ENCODE assay signal across 20 mouse cellular contexts in genomic region chr7:110710256-110710962, GRCm38 (mm10). TPM values are rescaled to one million over a fixed set of nuclear protein-coding genes. Genes with fewer than 3 reads are reported as not detected.
DNase-seq lines count a peak whose midpoint lies in the region; ATAC-seq and TF ChIP-seq lines count a peak whose summit lies in the region.
"Had no signal": no experiment of that assay in that cellular context is flagged by ENCODE, and none has a peak within 500 bp of the region (broad histone marks: within the 10 kb centered on the region; RNA-seq: fewer than 3 reads in every experiment).

No protein-coding gene starts in this region.

- no peaks in the 10 kb centered on the region for H3K27me3 ChIP-seq in stomach, postnatal 0 days (ENCODE audit: control insufficient read depth, insufficient read depth, low read length)
- H3K27me3 ChIP-seq: hindbrain, embryonic 13.5 days had no signal

- no peaks in the 10 kb centered on the region; the same call in 1 of the 2 replicates for H3K4me1 ChIP-seq in stomach, postnatal 0 days (replicated peaks; ENCODE audit: control insufficient read depth, insufficient read depth)
- H3K4me1 ChIP-seq: hindbrain, embryonic 13.5 days; limb, embryonic 10.5 days had no signal

- no peaks in the 10 kb centered on the region for H3K9me3 ChIP-seq in stomach, postnatal 0 days (ENCODE audit: control insufficient read depth, low read length)
- H3K9me3 ChIP-seq: limb, embryonic 10.5 days had no signal

- TF ChIP-seq CTCF in stomach, postnatal 0 days (IDR thresholded peaks at IDR 0.05; ENCODE audit: low read depth), result 0 out of 2 replicates have a peak, but pooled peaks have one; percentile 11

- no peak overlapping the region for H3K4me2 ChIP-seq in stomach, postnatal 0 days (replicated peaks; ENCODE audit: low read depth)
- H3K4me2 ChIP-seq: hindbrain, embryonic 13.5 days had no signal

- H3K36me3 ChIP-seq in stomach, postnatal 0 days (ENCODE audit: control insufficient read depth, insufficient read depth, low read length), result no peaks in the 10 kb centered on the region
- H3K36me3 ChIP-seq: hindbrain, embryonic 13.5 days; limb, embryonic 10.5 days had no signal

- no peak overlapping the region for H3K9ac ChIP-seq in stomach, postnatal 0 days (ENCODE audit: low read length)
- H3K9ac ChIP-seq: hindbrain, embryonic 13.5 days; liver, embryonic 14.5 days had no signal

- H3K4me3 ChIP-seq in stomach, postnatal 0 days (ENCODE audit: low read depth, low read length), result no peak overlapping the region
- H3K4me3 ChIP-seq: hindbrain, embryonic 13.5 days; layer of hippocampus, adult 2 months; limb, embryonic 10.5 days had no signal

- peak; percentile 92 for ATAC-seq in megakaryocyte, adult 5-6 weeks (ENCODE audit: poor library complexity, severe bottlenecking)
- no peak; the same call in 1 of the 2 replicates for ATAC-seq in stomach, postnatal 0 days (ENCODE audit: low FRiP score, low TSS enrichment)

- H3K27ac ChIP-seq in stomach, postnatal 0 days (replicated peaks), result no peak overlapping the region
- H3K27ac ChIP-seq: hindbrain, embryonic 13.5 days; layer of hippocampus, adult 2 months; limb, embryonic 10.5 days; liver, embryonic 14.5 days had no signal

- WGBS in stomach, postnatal 0 days, result 76% methylated on average over 9 of the region's 9 CpGs

- intact Hi-C loops in heart, postnatal 25 days (cut with DNase I), result no loop called here

- no peak for TF ChIP-seq EP300 in stomach, postnatal 0 days (optimal IDR thresholded peaks at IDR 0.05)

- peak; percentile 46 to 73 for DNase-seq in heart, adult 18-20 months
- DNase-seq in heart, postnatal 25 days (ENCODE audit: low spot score), result no peak
- DNase-seq in lung, postnatal 36 days, result peak; percentile 50
- no peak for DNase-seq in lung, postnatal 4 days
- no peak for DNase-seq in stomach, postnatal 0 days (ENCODE audit: low spot score)
- no peak for DNase-seq in spleen, adult 18-20 months
- DNase-seq in neural tube, embryonic 10.5 days (ENCODE audit: extremely low spot score, low spot score), result no peak
- DNase-seq: adrenal gland, postnatal 36 days; B cell, adult 2 months; cerebellum, adult 9-11 months; gastrocnemius, postnatal 25 days; kidney, postnatal 10 days; lung, postnatal 10 days; midbrain, embryonic 14.5 days; right cerebral cortex, postnatal 14 days had no signal

RNA-seq across cellular contexts. Expression of gene Ampd3, which starts 57.6 kb away (rescaled TPM):
- total RNA-seq in heart, adult 18-20 months (2021), result 10 to 100 TPM; 31.3 to 34.4 TPM
- 10 to 100 TPM; 46.0 to 46.2 TPM for total RNA-seq in heart, postnatal 25 days (2021)
- total RNA-seq in megakaryocyte, adult 5-6 weeks (2015), result 68.0 and 76.8 TPM in 2 replicates
- 32.6 and 46.5 TPM in 2 replicates for total RNA-seq in megakaryocyte, adult 5-6 weeks (2017)
- polyA plus RNA-seq in stomach, postnatal 0 days (2015; fragmentation: Nextera tagmentation; extraction: Ambion mirVana), result 4.7 and 5.2 TPM in 2 replicates

Comparison
In these comparisons a context has a peak if more than half of its experiments do, and no peak if none do; other contexts are left out.
1. DNase-seq: peak in heart, adult 18-20 months (2 of 2) and lung, postnatal 36 days (single experiment); none in heart, postnatal 25 days (single experiment), lung, postnatal 4 days (0 of 2), stomach, postnatal 0 days (single experiment), spleen, adult 18-20 months (0 of 2) and neural tube, embryonic 10.5 days (single experiment).